Mouse (Mus musculus) liver, embryonic 15.5 days (tissue): ENCODE data around the gene Syk. TPM values are rescaled to one million over a fixed set of nuclear protein-coding genes. Genes with fewer than 3 reads are reported as not detected.

Experiments used
- ATAC-seq: fragments of 200-750 bp; cut with Nextera tagmentation; 2 replicates; pipeline ENCODE4 v1.8.0; 2017; ENCODE audit warnings: moderate number of reproducible peaks, mild to moderate bottlenecking, moderate library complexity; ENCODE audit not compliant: insufficient read depth
- H3K27ac ChIP-seq: fragments of 300-500 bp; sonication (generic); replicated peaks from 2 replicates; pipeline ENCODE4 v1.5.1; 2015; ENCODE audit warnings: mild to moderate bottlenecking, inconsistent platforms
- H3K27me3 ChIP-seq: fragments of 300-500 bp; sonication (generic); 2 replicates; pipeline ENCODE4 v1.6.1; 2015; ENCODE audit warnings: mild to moderate bottlenecking, inconsistent platforms
- H3K36me3 ChIP-seq: fragments of 300-500 bp; sonication (generic); replicated peaks from 2 replicates; pipeline ENCODE4 v1.6.1; 2015; ENCODE audit warnings: moderate library complexity, mild to moderate bottlenecking, inconsistent platforms
- H3K4me1 ChIP-seq: fragments of 300-500 bp; sonication (generic); replicated peaks from 2 replicates; pipeline ENCODE4 v1.6.1; 2015; ENCODE audit warnings: inconsistent platforms
- H3K4me2 ChIP-seq: fragments of 300-500 bp; sonication (generic); 2 replicates; pipeline ENCODE4 v1.6.1; 2015; ENCODE audit warnings: moderate library complexity, mild to moderate bottlenecking, inconsistent platforms
- H3K4me3 ChIP-seq: fragments of 300-500 bp; sonication (generic); replicated peaks from 2 replicates; pipeline ENCODE4 v1.5.1; 2015; ENCODE audit warnings: mild to moderate bottlenecking, inconsistent platforms
- H3K9ac ChIP-seq: fragments of 300-500 bp; sonication (generic); 2 replicates; pipeline ENCODE4 v1.6.1; 2015; ENCODE audit warnings: moderate library complexity, mild to moderate bottlenecking, inconsistent platforms
- H3K9me3 ChIP-seq: fragments of 300-500 bp; sonication (generic); replicated peaks from 2 replicates; pipeline ENCODE4 v1.6.1; 2016; ENCODE audit warnings: inconsistent platforms
- WGBS: fragments of 180-500 bp; shearing (Covaris S2); methylation state at CpG from one replicate; pipeline ENCODE4 v1.1.7; 2015; ENCODE audit warnings: mixed read lengths; ENCODE audit not compliant: insufficient replicate concordance; 5-methylcytosine and 5-hydroxymethylcytosine counted together
- polyA plus RNA-seq: library from polyadenylated mRNA; unstranded; fragments of >200 nt; fragmentation: Nextera tagmentation; extraction: Ambion mirVana; gene quantifications from 2 replicates; pipeline ENCODE4 v1.2.1, GENCODE M21; 2015

Gene Syk
- polyA plus RNA-seq, 1 experiment from 2014 or later, result 5.1 TPM

DNA sequence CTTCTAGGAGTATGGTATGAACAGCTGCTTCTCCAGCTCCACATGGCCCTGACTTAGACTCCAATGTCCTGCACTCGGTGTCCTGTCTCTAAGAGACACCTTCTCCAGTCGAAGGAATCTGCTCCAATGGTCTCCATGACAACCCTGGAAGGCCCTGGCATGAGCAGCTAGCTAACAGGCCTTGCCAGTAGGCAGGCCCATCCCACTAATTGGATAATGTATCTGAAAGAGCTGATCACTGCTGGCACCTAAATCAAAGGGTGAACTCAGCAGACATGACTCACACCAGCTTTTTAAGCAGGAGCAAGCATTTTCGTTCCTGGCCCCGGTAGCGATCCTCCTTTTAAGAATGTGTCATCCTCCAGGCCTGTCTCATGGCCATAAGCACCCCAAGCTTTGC lies 96.9 kb downstream of the Syk start:
- Histone ChIP-seq H3K36me3 (no peaks in the 10 kb centered on the region), H3K4me2 (no peak overlapping the region), H3K4me3 (no peak overlapping the region), H3K9me3 (no peaks in the 10 kb centered on the region), H3K27ac (no peak overlapping the region), H3K4me1 (no peaks in the 10 kb centered on the region), H3K9ac (no peak overlapping the region), H3K27me3 (no peaks in the 10 kb centered on the region)
- WGBS, result 63% methylated on average over 5 of the region's 5 CpGs
- no peak for ATAC-seq

DNA sequence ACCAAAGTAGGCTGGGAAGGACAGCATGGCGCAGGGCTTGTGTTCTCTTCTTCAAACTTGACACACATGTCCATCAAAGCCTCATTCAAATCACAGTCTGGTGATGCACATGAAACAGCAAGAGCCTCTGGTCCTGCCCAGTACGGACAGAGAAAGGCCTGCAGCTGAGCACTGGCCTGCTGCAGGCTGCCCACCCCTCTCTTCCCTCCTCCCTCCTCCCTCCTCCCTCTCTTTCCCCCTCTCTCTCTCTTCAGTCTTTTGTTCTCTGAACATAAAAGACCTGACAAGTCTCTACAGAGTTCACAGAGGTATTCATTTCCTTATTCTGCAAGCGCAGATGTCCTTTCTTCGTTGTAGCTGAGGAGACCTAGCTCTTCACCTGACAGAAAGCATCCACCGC lies 99.1 kb downstream of the Syk start:
- Histone ChIP-seq H3K9me3 (no peaks in the 10 kb centered on the region), H3K9ac (no peak overlapping the region), H3K4me1 (no peaks in the 10 kb centered on the region), H3K27me3 (no peaks in the 10 kb centered on the region), H3K36me3 (no peaks in the 10 kb centered on the region), H3K4me3 (no peak overlapping the region), H3K27ac (no peak overlapping the region), H3K4me2 (no peak overlapping the region)
- WGBS, result 81% methylated on average over 5 of the region's 5 CpGs
- no peak for ATAC-seq

DNA sequence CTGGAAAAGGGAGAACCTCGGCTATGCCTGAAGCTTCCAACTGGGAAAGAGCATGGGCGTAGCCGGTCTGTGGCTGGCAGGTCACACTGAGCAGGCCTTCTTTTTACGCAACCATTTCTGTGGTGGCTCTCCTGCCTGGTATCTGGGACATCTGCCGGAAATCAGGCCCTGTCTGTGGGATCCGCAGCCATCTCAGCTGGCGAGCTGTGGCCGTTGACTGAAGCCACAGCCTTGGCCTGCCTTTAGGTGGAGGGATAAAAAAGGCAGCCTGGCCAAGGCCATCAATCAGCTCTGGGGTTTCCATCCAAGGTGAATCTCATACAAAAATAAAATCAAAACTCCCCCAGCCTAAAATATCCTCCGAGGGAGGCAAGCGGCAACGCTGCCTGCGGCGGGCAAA lies 107.5 kb downstream of the Syk start:
- 55% methylated on average over 13 of the region's 13 CpGs for WGBS
- no peak overlapping the region for H3K9ac ChIP-seq
- no peaks in the 10 kb centered on the region for H3K27me3 ChIP-seq
- no peaks in the 10 kb centered on the region for H3K4me1 ChIP-seq
- no peak overlapping the region for H3K4me2 ChIP-seq
- no peak for ATAC-seq
- H3K9me3 ChIP-seq, result no peaks in the 10 kb centered on the region
- H3K4me3 ChIP-seq, result no peak overlapping the region
- H3K36me3 ChIP-seq, result no peaks in the 10 kb centered on the region
- no peak overlapping the region for H3K27ac ChIP-seq

GRCm38 (mm10) chr13:52692311-52692710 lies 109.3 kb downstream of the Syk start:
- Histone ChIP-seq H3K9me3 (no peaks in the 10 kb centered on the region), H3K27me3 (no peaks in the 10 kb centered on the region), H3K4me3 (no peak overlapping the region), H3K9ac (no peak overlapping the region), H3K4me1 (no peaks in the 10 kb centered on the region), H3K36me3 (no peaks in the 10 kb centered on the region), H3K4me2 (no peak overlapping the region), H3K27ac (no peak overlapping the region)
- 48% methylated on average over 6 of the region's 6 CpGs for WGBS
- no peak for ATAC-seq

- Histone ChIP-seq H3K27me3 (no peaks in the 10 kb centered on the region), H3K9ac (no peak overlapping the region), H3K36me3 (no peaks in the 10 kb centered on the region), H3K9me3 (no peaks in the 10 kb centered on the region), H3K4me2 (no peak overlapping the region), H3K4me3 (no peak overlapping the region), H3K4me1 (no peaks in the 10 kb centered on the region), H3K27ac (no peak overlapping the region)
- 44% methylated on average over 6 of the region's 6 CpGs for WGBS
- ATAC-seq, result no peak
These were observed 111.9 kb downstream of the Syk start for GRCm38 (mm10) chr13:52694857-52695256.

Other genes starting within 250 kb of the Syk start
- gene Diras2, start 51.9 kb upstream of the Syk start, polyA plus RNA-seq, result 0.05 and 0.09 TPM in 2 replicates